Mouse (Mus musculus) neural tube, embryonic 13.5 days (tissue): ENCODE measurements around the gene Rnf144b. TPM values are rescaled to one million over a fixed set of nuclear protein-coding genes. Genes with fewer than 3 reads are reported as not detected.

Source experiments
- ATAC-seq: fragments of 200-750 bp; cut with Nextera tagmentation; 2 replicates; pipeline ENCODE4 v1.8.0; 2017; ENCODE audit warnings: low read depth, mild to moderate bottlenecking, moderate TSS enrichment, moderate library complexity
- H3K27ac ChIP-seq: fragments of 300-500 bp; sonication (generic); replicated peaks from 2 replicates; pipeline ENCODE4 v1.5.1; 2015; ENCODE audit warnings: moderate library complexity, mild to moderate bottlenecking, inconsistent platforms
- H3K27me3 ChIP-seq: fragments of 300-500 bp; sonication (generic); 2 replicates; pipeline ENCODE4 v1.6.1; 2015; ENCODE audit warnings: mild to moderate bottlenecking, inconsistent platforms
- H3K36me3 ChIP-seq: fragments of 300-500 bp; sonication (generic); 2 replicates; pipeline ENCODE4 v1.6.1; 2015; ENCODE audit warnings: mild to moderate bottlenecking, inconsistent platforms
- H3K4me1 ChIP-seq: fragments of 300-500 bp; sonication (generic); replicated peaks from 2 replicates; pipeline ENCODE4 v1.6.1; 2015; ENCODE audit warnings: inconsistent platforms
- H3K4me2 ChIP-seq: fragments of 300-500 bp; sonication (generic); 2 replicates; pipeline ENCODE4 v1.6.1; 2015; ENCODE audit warnings: inconsistent platforms, mild to moderate bottlenecking, moderate library complexity
- H3K4me3 ChIP-seq: fragments of 300-500 bp; sonication (generic); 2 replicates; pipeline ENCODE4 v1.5.1; 2015; ENCODE audit warnings: mild to moderate bottlenecking, inconsistent platforms
- H3K9ac ChIP-seq: fragments of 300-500 bp; sonication (generic); 2 replicates; pipeline ENCODE4 v1.6.1; 2015; ENCODE audit warnings: moderate library complexity, mild to moderate bottlenecking, inconsistent platforms
- H3K9me3 ChIP-seq: fragments of 300-500 bp; sonication (generic); 2 replicates; pipeline ENCODE4 v1.6.1; 2016; ENCODE audit warnings: inconsistent platforms
- WGBS: fragments of 180-500 bp; shearing (Covaris S2); methylation state at CpG from one replicate; pipeline ENCODE4 v1.1.7; 2015; 5-methylcytosine and 5-hydroxymethylcytosine counted together
- polyA plus RNA-seq: library from polyadenylated mRNA; unstranded; fragments of >200 nt; fragmentation: Nextera tagmentation; extraction: Ambion mirVana; gene quantifications from 2 replicates; pipeline ENCODE4 v1.2.1, GENCODE M21; 2015

Gene Rnf144b
- polyA plus RNA-seq, 1 experiment from 2014 or later, result 0.81 TPM

GRCm38 (mm10) chr13:47156841-47157240 is 34.4 kb downstream of the Rnf144b start:
- Histone ChIP-seq H3K4me2 (no peak overlapping the region), H3K27me3 (no peaks in the 10 kb centered on the region), H3K27ac (no peak overlapping the region), H3K4me1 (0 out of 2 replicates have a peak, but pooled peaks cover 4% of the 10 kb centered on the region), H3K4me3 (no peak overlapping the region), H3K9ac (no peak overlapping the region), H3K36me3 (no peaks in the 10 kb centered on the region), H3K9me3 (no peaks in the 10 kb centered on the region)
- ATAC-seq, result no peak
- WGBS, result 56% methylated on average over 5 of the region's 5 CpGs

GRCm38 (mm10) chr13:47162001-47162400 is 39.5 kb downstream of the Rnf144b start:
- Histone ChIP-seq H3K4me3 (no peak overlapping the region), H3K9ac (no peak overlapping the region), H3K27ac (no peak overlapping the region), H3K4me1 (0 out of 2 replicates have a peak, but pooled peaks cover 4% of the 10 kb centered on the region), H3K36me3 (no peaks in the 10 kb centered on the region), H3K9me3 (peaks cover 12% of the 10 kb centered on the region), H3K4me2 (no peak overlapping the region), H3K27me3 (no peaks in the 10 kb centered on the region)
- ATAC-seq, result no peak
- WGBS, result 94% methylated on average over 5 of the region's 5 CpGs

- no peak for ATAC-seq
- Histone ChIP-seq H3K27me3 (no peaks in the 10 kb centered on the region), H3K4me3 (no peak overlapping the region), H3K9me3 (peaks cover 12% of the 10 kb centered on the region), H3K9ac (no peak overlapping the region), H3K4me2 (no peak overlapping the region), H3K27ac (no peak overlapping the region), H3K36me3 (no peaks in the 10 kb centered on the region), H3K4me1 (no peaks in the 10 kb centered on the region)
- 79% methylated on average over 5 of the region's 5 CpGs for WGBS
Measured at GRCm38 (mm10) chr13:47164732-47165131, 42.3 kb downstream of the Rnf144b start.

GRCm38 (mm10) chr13:47165261-47165660 is 42.8 kb downstream of the Rnf144b start:
- no peaks in the 10 kb centered on the region for H3K4me1 ChIP-seq
- no peaks in the 10 kb centered on the region for H3K27me3 ChIP-seq
- H3K27ac ChIP-seq, result no peak overlapping the region
- no peak overlapping the region for H3K4me2 ChIP-seq
- ATAC-seq, result no peak
- no peaks in the 10 kb centered on the region for H3K36me3 ChIP-seq
- no peak overlapping the region for H3K9ac ChIP-seq
- 89% methylated on average over 2 of the region's 2 CpGs for WGBS
- peaks cover 12% of the 10 kb centered on the region for H3K9me3 ChIP-seq
- no peak overlapping the region for H3K4me3 ChIP-seq

- WGBS, result 73% methylated on average over 11 of the region's 11 CpGs
- Histone ChIP-seq H3K4me2 (no peak overlapping the region), H3K27ac (no peak overlapping the region), H3K4me1 (no peaks in the 10 kb centered on the region), H3K36me3 (no peaks in the 10 kb centered on the region), H3K9ac (no peak overlapping the region), H3K9me3 (peaks cover 3% of the 10 kb centered on the region; the same call in 1 of the 2 replicates), H3K27me3 (no peaks in the 10 kb centered on the region), H3K4me3 (no peak overlapping the region)
- no peak for ATAC-seq
Measured at GRCm38 (mm10) chr13:47168484-47168883, 46.0 kb downstream of the Rnf144b start.

GRCm38 (mm10) chr13:47170026-47170425 is 47.6 kb downstream of the Rnf144b start:
- Histone ChIP-seq H3K27ac (no peak overlapping the region), H3K36me3 (no peaks in the 10 kb centered on the region), H3K4me2 (no peak overlapping the region), H3K27me3 (no peaks in the 10 kb centered on the region), H3K4me3 (no peak overlapping the region), H3K4me1 (no peaks in the 10 kb centered on the region), H3K9me3 (no peaks in the 10 kb centered on the region), H3K9ac (no peak overlapping the region)
- no peak for ATAC-seq
- WGBS, result 86% methylated on average over 4 of the region's 4 CpGs

- no peak for ATAC-seq
- H3K27me3 ChIP-seq, result no peaks in the 10 kb centered on the region
- no peaks in the 10 kb centered on the region for H3K9me3 ChIP-seq
- H3K36me3 ChIP-seq, result no peaks in the 10 kb centered on the region
- no peak overlapping the region for H3K9ac ChIP-seq
- H3K27ac ChIP-seq, result no peak overlapping the region
- no peaks in the 10 kb centered on the region for H3K4me1 ChIP-seq
- H3K4me2 ChIP-seq, result no peak overlapping the region
- 79% methylated on average over 13 of the region's 13 CpGs for WGBS
- H3K4me3 ChIP-seq, result no peak overlapping the region
Measured at GRCm38 (mm10) chr13:47170811-47171555, 48.5 kb downstream of the Rnf144b start.

GRCm38 (mm10) chr13:47172891-47173290 is 50.4 kb downstream of the Rnf144b start:
- no peak for ATAC-seq
- Histone ChIP-seq H3K27ac (no peak overlapping the region), H3K9ac (no peak overlapping the region), H3K36me3 (no peaks in the 10 kb centered on the region), H3K4me1 (no peaks in the 10 kb centered on the region), H3K9me3 (no peaks in the 10 kb centered on the region), H3K4me2 (no peak overlapping the region), H3K4me3 (no peak overlapping the region), H3K27me3 (no peaks in the 10 kb centered on the region)
- WGBS, result 87% methylated on average over 10 of the region's 10 CpGs

GRCm38 (mm10) chr13:47178182-47178581 is 55.7 kb downstream of the Rnf144b start:
- Histone ChIP-seq H3K4me3 (no peak overlapping the region), H3K9me3 (no peaks in the 10 kb centered on the region), H3K36me3 (no peaks in the 10 kb centered on the region), H3K27me3 (no peaks in the 10 kb centered on the region), H3K4me1 (no peaks in the 10 kb centered on the region), H3K27ac (no peak overlapping the region), H3K4me2 (no peak overlapping the region), H3K9ac (no peak overlapping the region)
- no peak for ATAC-seq
- 85% methylated on average over 8 of the region's 8 CpGs for WGBS

GRCm38 (mm10) chr13:47180776-47181175 is 58.3 kb downstream of the Rnf144b start:
- Histone ChIP-seq H3K4me1 (no peaks in the 10 kb centered on the region), H3K4me3 (no peak overlapping the region), H3K36me3 (no peaks in the 10 kb centered on the region), H3K4me2 (no peak overlapping the region), H3K9ac (no peak overlapping the region), H3K27me3 (no peaks in the 10 kb centered on the region), H3K9me3 (no peaks in the 10 kb centered on the region), H3K27ac (no peak overlapping the region)
- no peak for ATAC-seq
- WGBS, result 88% methylated on average over 7 of the region's 7 CpGs

GRCm38 (mm10) chr13:47182366-47182765 is 59.9 kb downstream of the Rnf144b start:
- Histone ChIP-seq H3K4me3 (no peak overlapping the region), H3K9me3 (no peaks in the 10 kb centered on the region), H3K4me2 (no peak overlapping the region), H3K9ac (no peak overlapping the region), H3K27me3 (no peaks in the 10 kb centered on the region), H3K36me3 (no peaks in the 10 kb centered on the region), H3K4me1 (no peaks in the 10 kb centered on the region), H3K27ac (no peak overlapping the region)
- no peak for ATAC-seq
- 76% methylated on average over 5 of the region's 5 CpGs for WGBS

GRCm38 (mm10) chr13:47183033-47183730 is 60.7 kb downstream of the Rnf144b start:
- no peaks in the 10 kb centered on the region for H3K36me3 ChIP-seq
- H3K4me1 ChIP-seq, result no peaks in the 10 kb centered on the region
- no peak overlapping the region for H3K4me3 ChIP-seq
- 89% methylated on average over 9 of the region's 9 CpGs for WGBS
- H3K27ac ChIP-seq, result no peak overlapping the region
- H3K4me2 ChIP-seq, result no peak overlapping the region
- no peak overlapping the region for H3K9ac ChIP-seq
- ATAC-seq, result no peak
- no peaks in the 10 kb centered on the region for H3K27me3 ChIP-seq
- H3K9me3 ChIP-seq, result no peaks in the 10 kb centered on the region
